Mouse (Mus musculus): ENCODE results near the gene Olfr980. TPM values are rescaled to one million over a fixed set of nuclear protein-coding genes. Genes with fewer than 3 reads are reported as not detected.

Gene Olfr980
- total RNA-seq (2012; rRNA removed), result 0.16 TPM in 1 of 2 replicates, not detected in the other

- Histone ChIP-seq H3K36me3 (ENCODE audit: control insufficient read depth, insufficient read depth, low read length, poor library complexity, severe bottlenecking) (no peaks in the 10 kb centered on the region), H3K27ac (ENCODE audit: insufficient read depth, low read depth, low read length, poor library complexity, severe bottlenecking) (no peak within 1 kb of the TSS), H3K4me3 (ENCODE audit: insufficient read depth in 1 of 2, low read depth in 1 of 2, low read length in 2 of 2, poor library complexity in 1 of 2, severe bottlenecking in 1 of 2) (no peak within 1 kb of the TSS), H3K9me3 (ENCODE audit: control insufficient read depth, insufficient read depth, low read depth, low read length) (no peaks in the 10 kb centered on the region), H3K9ac (ENCODE audit: insufficient read depth, low read depth, low read length, poor library complexity, severe bottlenecking) (no peak within 1 kb of the TSS), H3K4me1 (ENCODE audit: control insufficient read depth in 2 of 2, insufficient read depth in 2 of 2, low read length in 2 of 2, poor library complexity in 1 of 2) (no peaks in the 10 kb centered on the region)
- TF ChIP-seq CHD2 (IDR thresholded peaks at IDR 0.05; ENCODE audit: low read depth, low read length) (no peak), MAFK (IDR thresholded peaks at IDR 0.05; ENCODE audit: insufficient read depth, low read depth, low read length) (no peak), ZNF384 (IDR thresholded peaks at IDR 0.05; ENCODE audit: low read depth, low read length) (no peak), ZC3H11A (IDR thresholded peaks at IDR 0.05; ENCODE audit: borderline replicate concordance, low read depth, low read length) (no peak), HCFC1 (IDR thresholded peaks at IDR 0.05; ENCODE audit: borderline replicate concordance, insufficient read depth, low read length) (no peak)
- in situ Hi-C loops (cut with MboI; ENCODE audit: low sequenced_read_pairs in 2 of 2, unreplicated experiment in 2 of 2), result no loop called here
- no peak for DNase-seq (ENCODE audit: low read depth, low spot score)
These were observed at the start of gene Olfr980 for GRCm38 (mm10) chr9:40009482-40009881. Olfr980 (minus strand) TSS chr9:40009582.

- no peak overlapping the region for H3K9ac ChIP-seq (ENCODE audit: insufficient read depth, low read depth, low read length, poor library complexity, severe bottlenecking)
- no peak overlapping the region for H3K27ac ChIP-seq (ENCODE audit: insufficient read depth, low read depth, low read length, poor library complexity, severe bottlenecking)
- H3K36me3 ChIP-seq (ENCODE audit: control insufficient read depth, insufficient read depth, low read length, poor library complexity, severe bottlenecking), result no peaks in the 10 kb centered on the region
- DNase-seq (ENCODE audit: low read depth, low spot score), result no peak
- in situ Hi-C loops (cut with MboI; ENCODE audit: low sequenced_read_pairs in 2 of 2, unreplicated experiment in 2 of 2), result no loop called here
- H3K9me3 ChIP-seq (ENCODE audit: control insufficient read depth, insufficient read depth, low read depth, low read length), result no peaks in the 10 kb centered on the region
- peaks cover 0 to 2% of the 10 kb centered on the region in 2 experiments; a peak in 1 of 4 replicates for H3K4me1 ChIP-seq (ENCODE audit: control insufficient read depth in 2 of 2, insufficient read depth in 2 of 2, low read length in 2 of 2, poor library complexity in 1 of 2)
- TF ChIP-seq ZNF384 (IDR thresholded peaks at IDR 0.05; ENCODE audit: low read depth, low read length) (no peak), CHD2 (IDR thresholded peaks at IDR 0.05; ENCODE audit: low read depth, low read length) (no peak), HCFC1 (IDR thresholded peaks at IDR 0.05; ENCODE audit: borderline replicate concordance, insufficient read depth, low read length) (no peak), MAFK (IDR thresholded peaks at IDR 0.05; ENCODE audit: insufficient read depth, low read depth, low read length) (no peak), ZC3H11A (IDR thresholded peaks at IDR 0.05; ENCODE audit: borderline replicate concordance, low read depth, low read length) (no peak)
- H3K4me3 ChIP-seq (ENCODE audit: insufficient read depth in 1 of 2, low read depth in 1 of 2, low read length in 2 of 2, poor library complexity in 1 of 2, severe bottlenecking in 1 of 2), result no peak overlapping the region
These were observed 40.8 kb upstream of the Olfr980 start for GRCm38 (mm10) chr9:40050138-40050537.

- no peak for TF ChIP-seq CHD2 (IDR thresholded peaks at IDR 0.05; ENCODE audit: low read depth, low read length)
- no peak for TF ChIP-seq ZC3H11A (IDR thresholded peaks at IDR 0.05; ENCODE audit: borderline replicate concordance, low read depth, low read length)
- no peak for TF ChIP-seq ZNF384 (IDR thresholded peaks at IDR 0.05; ENCODE audit: low read depth, low read length)
- TF ChIP-seq MAFK (IDR thresholded peaks at IDR 0.05; ENCODE audit: insufficient read depth, low read depth, low read length), result no peak
- TF ChIP-seq HCFC1 (IDR thresholded peaks at IDR 0.05; ENCODE audit: borderline replicate concordance, insufficient read depth, low read length), result no peak
- Histone ChIP-seq H3K4me1 (ENCODE audit: control insufficient read depth in 2 of 2, insufficient read depth in 2 of 2, low read length in 2 of 2, poor library complexity in 1 of 2) (no peaks in the 10 kb centered on the region), H3K4me3 (ENCODE audit: insufficient read depth in 1 of 2, low read depth in 1 of 2, low read length in 2 of 2, poor library complexity in 1 of 2, severe bottlenecking in 1 of 2) (no peak within 1 kb of the TSS), H3K9ac (ENCODE audit: insufficient read depth, low read depth, low read length, poor library complexity, severe bottlenecking) (no peak within 1 kb of the TSS), H3K9me3 (ENCODE audit: control insufficient read depth, insufficient read depth, low read depth, low read length) (no peaks in the 10 kb centered on the region), H3K27ac (ENCODE audit: insufficient read depth, low read depth, low read length, poor library complexity, severe bottlenecking) (no peak within 1 kb of the TSS), H3K36me3 (ENCODE audit: control insufficient read depth, insufficient read depth, low read length, poor library complexity, severe bottlenecking) (no peaks in the 10 kb centered on the region)
- no peak for DNase-seq (ENCODE audit: low read depth, low spot score)
- in situ Hi-C loops (cut with MboI; ENCODE audit: low sequenced_read_pairs in 2 of 2, unreplicated experiment in 2 of 2), result no loop called here
These were observed 11.8 kb upstream of the Olfr980 start, which contains the start of gene Olfr981 for GRCm38 (mm10) chr9:40021164-40021563. Olfr981 (plus strand) TSS chr9:40021464.

GRCm38 (mm10) chr9:40003365-40003764 lies 6.0 kb downstream of the Olfr980 start, which contains the start of gene Olfr979:
Olfr979 (minus strand) TSS chr9:40003465.
- no peak for DNase-seq (ENCODE audit: low read depth, low spot score)
- Histone ChIP-seq H3K4me1 (ENCODE audit: control insufficient read depth in 2 of 2, insufficient read depth in 2 of 2, low read length in 2 of 2, poor library complexity in 1 of 2) (no peaks in the 10 kb centered on the region), H3K36me3 (ENCODE audit: control insufficient read depth, insufficient read depth, low read length, poor library complexity, severe bottlenecking) (no peaks in the 10 kb centered on the region), H3K9me3 (ENCODE audit: control insufficient read depth, insufficient read depth, low read depth, low read length) (no peaks in the 10 kb centered on the region), H3K4me3 (ENCODE audit: insufficient read depth in 1 of 2, low read depth in 1 of 2, low read length in 2 of 2, poor library complexity in 1 of 2, severe bottlenecking in 1 of 2) (no peak within 1 kb of the TSS), H3K27ac (ENCODE audit: insufficient read depth, low read depth, low read length, poor library complexity, severe bottlenecking) (no peak within 1 kb of the TSS), H3K9ac (ENCODE audit: insufficient read depth, low read depth, low read length, poor library complexity, severe bottlenecking) (no peak within 1 kb of the TSS)
- TF ChIP-seq ZC3H11A (IDR thresholded peaks at IDR 0.05; ENCODE audit: borderline replicate concordance, low read depth, low read length), result no peak
- TF ChIP-seq CHD2 (IDR thresholded peaks at IDR 0.05; ENCODE audit: low read depth, low read length), result no peak
- no peak for TF ChIP-seq MAFK (IDR thresholded peaks at IDR 0.05; ENCODE audit: insufficient read depth, low read depth, low read length)
- no peak for TF ChIP-seq HCFC1 (IDR thresholded peaks at IDR 0.05; ENCODE audit: borderline replicate concordance, insufficient read depth, low read length)
- TF ChIP-seq ZNF384 (IDR thresholded peaks at IDR 0.05; ENCODE audit: low read depth, low read length), result no peak
- in situ Hi-C loops (cut with MboI; ENCODE audit: low sequenced_read_pairs in 2 of 2, unreplicated experiment in 2 of 2), result no loop called here

Measured in ES-E14 (cell line).